Mouse (Mus musculus): ENCODE data around the gene Tcf7.
"Not testable (repeated sequence)": the region's sequence is repeated elsewhere in the genome, so short reads cannot be mapped to it uniquely, and the experiment has no call there.

Gene Tcf7

GRCm38 (mm10) chr11:52223968-52224682 lies 58.7 kb downstream of the Tcf7 start:
- peak; percentile 87 for DNase-seq

- DNase-seq = no peak
Observed at GRCm38 (mm10) chr11:52222891-52223290, 59.9 kb downstream of the Tcf7 start.

- DNase-seq = not testable (repeated sequence)
Observed at GRCm38 (mm10) chr11:52221921-52222320, 60.9 kb downstream of the Tcf7 start.

GRCm38 (mm10) chr11:52220282-52220681 lies 62.5 kb downstream of the Tcf7 start:
- DNase-seq = peak; percentile 86

DNA sequence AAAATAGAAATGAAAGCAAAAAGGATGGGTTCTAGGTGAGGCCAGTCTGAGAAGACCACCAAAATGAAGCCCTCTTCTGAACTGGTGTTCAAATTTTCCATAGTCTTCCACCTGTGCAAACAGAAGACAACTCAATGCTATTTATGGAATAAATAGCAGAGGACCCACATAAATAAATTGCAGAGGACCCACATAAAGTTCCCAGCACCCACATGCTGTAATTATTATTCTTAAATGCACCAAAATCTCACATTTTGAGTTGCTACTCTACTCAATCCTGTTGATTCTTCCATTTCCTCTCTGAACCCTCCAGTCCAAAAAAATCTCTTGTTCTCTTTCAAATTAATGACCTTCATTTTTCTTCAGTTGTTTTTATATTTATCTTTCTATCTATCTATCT lies 68.9 kb downstream of the Tcf7 start, which contains the start of gene Olfr1371:
Olfr1371 (minus strand) TSS at position 101 of the 400 bp plus-strand sequence.
- DNase-seq = no peak

Measured in heart, adult 11 months (tissue).